Mouse (Mus musculus) spleen, postnatal 14 days (tissue): ENCODE results near the gene Sgo1.
"Not testable (repeated sequence)": the region's sequence is repeated elsewhere in the genome, so short reads cannot be mapped to it uniquely, and the experiment has no call there.

Experiments used
- DNase-seq, 2 experiments: peaks; one replicate each; pipeline ENCODE4 v3.0.0; 2021 to 2022; ENCODE audit warnings: low spot score in 2 of 2

The Sgo1 gene

DNA sequence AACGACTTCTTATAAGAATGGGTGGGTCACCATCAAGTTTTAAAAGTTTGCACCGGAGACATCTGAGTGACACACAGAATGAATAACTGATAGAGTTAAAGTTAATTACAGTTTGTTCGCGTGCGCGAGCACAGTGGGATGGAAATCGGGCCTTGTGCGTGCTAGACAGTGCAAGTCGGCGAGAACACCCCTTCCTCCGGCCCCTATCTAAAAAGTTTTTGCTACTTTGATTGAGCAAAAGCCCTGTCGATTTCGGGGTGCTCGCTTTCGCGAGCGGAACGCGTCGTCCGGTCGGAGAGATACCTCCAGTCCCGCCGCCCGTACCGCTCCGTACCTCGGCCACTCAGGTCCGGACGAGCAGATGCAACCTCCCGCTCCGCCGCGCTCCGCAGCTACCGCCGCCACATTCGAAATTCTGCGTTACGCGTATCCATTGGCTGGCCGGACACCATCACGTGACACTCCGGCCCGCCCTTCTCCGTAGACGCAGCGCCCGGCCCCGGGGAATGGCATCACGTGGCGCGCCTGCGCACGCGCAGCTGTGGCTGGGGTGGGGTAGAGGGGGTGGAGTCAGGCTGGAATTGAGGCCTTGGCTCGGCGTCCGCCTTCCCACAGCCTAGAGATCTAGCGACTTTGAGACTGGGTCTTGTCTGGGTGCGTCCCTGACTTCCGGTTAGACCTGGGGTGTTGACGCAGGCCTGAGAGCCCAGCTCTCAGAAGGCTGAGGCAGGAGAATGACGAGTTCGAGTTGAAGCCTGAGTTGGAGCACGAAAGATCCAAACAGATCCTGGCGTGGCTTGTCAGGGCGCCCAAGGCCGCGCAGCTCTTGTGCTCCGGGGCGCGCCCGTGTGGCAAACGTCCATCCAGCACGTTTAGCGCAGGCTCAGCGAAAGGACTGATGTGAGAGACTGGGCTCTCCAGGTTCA lies at the start of gene Sgo1:
Gene Sgo1 (minus strand): TSS at position 457 of the 926 bp plus-strand sequence.
- peak; percentile 95 to 97 for DNase-seq

DNA sequence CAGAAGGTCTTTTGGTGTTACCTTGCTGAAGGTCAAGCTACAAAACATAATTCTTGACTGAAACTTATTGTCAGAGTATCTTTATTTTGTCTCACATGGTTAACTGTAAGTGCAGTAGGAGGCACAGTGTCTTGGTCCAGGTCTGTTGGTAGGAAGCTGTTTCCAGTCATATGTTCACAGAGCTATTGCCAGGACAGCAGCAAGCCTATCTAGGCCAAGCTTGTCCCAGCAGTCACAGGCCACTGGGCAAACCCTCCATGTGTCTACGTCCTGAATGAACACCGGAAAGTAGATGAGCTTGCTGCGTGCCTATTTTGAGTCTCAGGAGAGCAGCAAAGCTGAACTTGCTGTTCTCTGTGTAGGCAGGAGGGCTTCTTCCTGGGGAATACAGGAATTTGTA lies 29.8 kb upstream of the Sgo1 start:
- DNase-seq = not testable (repeated sequence)

DNA sequence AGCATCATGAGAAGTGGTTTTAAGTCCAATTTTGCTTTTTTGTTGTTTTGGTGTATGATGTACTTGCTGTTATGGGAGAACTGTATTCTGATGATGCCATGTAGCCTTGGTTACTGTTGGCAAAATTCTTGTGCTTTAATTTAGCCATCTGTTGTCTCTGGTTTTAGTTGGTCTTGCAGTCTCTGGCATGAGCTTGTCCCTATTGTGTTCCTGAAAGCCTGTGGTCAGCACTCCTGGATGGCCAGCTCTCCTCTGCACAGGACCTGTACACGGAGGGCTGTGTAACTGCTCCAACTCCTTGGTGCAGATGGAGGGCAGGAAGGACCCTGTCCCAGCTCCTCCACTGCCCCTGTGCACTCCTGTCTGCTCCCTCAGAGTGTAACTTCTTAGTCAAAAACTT lies 29.3 kb upstream of the Sgo1 start:
- no peak for DNase-seq

DNA sequence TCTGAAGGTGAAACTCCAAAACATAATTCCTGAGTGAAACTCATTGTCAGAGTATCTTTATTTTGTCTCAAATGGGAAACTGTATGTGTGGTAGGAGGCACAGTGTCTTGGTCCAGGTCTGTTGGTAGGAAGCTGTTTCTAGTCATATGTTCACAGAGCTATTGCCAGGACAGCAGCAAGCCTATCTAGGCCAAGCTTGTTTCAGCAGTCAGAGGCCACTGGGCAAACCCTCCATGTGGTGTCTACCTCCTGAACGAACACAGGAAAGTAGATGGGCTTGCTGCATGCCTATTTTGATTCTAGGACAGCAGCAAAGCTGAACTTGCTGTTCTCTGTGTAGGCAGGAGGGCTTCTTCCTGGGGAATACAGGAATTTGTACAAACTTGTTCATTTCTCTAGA lies 26.0 kb upstream of the Sgo1 start:
- DNase-seq = not testable (repeated sequence)

DNA sequence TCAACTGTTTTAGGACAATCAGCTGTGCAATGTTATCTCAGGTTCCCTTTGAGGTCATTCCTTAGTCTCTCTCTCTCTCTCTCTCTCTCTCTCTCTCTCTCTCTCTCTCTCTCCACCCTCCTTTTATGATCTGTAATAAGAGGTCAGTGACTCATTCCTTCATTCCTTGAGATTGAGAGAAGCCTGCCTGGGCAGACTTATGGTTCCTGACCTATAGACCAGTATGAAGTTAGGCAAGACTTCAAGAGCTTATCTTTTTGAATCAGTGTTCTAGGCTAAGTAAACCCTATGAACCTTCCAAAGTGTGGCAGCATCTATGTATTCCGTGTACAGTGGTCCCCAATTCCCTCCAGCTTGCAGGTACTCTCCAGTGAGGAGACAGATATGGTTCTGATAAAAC lies 25.3 kb upstream of the Sgo1 start:
- DNase-seq = no peak

DNA sequence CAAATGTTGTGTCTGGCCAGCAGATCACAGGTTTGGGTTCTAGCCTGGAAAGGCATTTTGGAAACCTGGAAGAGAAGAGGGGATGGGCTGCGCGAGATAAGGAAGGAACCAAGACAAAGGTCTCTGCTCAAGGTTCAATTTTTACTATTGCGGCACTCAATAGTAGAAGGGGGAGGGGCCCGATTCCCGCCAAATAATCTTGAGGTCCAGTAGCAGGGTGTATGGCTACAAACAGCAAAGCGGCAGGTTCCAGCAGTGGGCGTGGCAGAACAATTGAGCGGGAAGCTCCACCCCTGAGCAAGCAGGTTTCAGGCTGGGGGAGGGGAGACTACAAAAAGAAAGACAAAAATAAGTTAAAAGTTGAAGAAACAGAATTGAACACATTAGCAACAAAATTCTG lies 8.4 kb upstream of the Sgo1 start:
- not testable (repeated sequence) for DNase-seq

DNA sequence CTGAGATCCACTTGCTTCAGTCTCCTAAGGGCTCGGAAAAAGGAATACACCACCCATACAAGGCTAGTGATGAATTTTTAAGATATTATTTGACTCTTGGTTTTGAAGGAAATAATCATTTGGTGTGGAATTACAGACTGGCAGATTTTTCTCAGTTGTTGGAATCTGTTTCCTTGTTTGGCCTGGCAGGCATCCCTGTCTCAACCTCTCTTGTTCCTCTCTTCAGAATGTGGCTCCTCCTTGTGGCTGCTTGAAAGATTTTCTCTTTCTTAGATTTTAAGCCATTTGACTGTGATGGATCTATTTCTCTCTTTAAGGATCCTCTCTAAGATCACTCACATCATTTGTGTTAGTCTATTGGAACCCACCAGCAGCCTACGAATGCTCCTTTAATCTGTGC lies 4.9 kb upstream of the Sgo1 start:
- no peak for DNase-seq

GRCm38 (mm10) chr17:53689946-53690345 lies 813 bp upstream of the Sgo1 start:
- no peak for DNase-seq

DNA sequence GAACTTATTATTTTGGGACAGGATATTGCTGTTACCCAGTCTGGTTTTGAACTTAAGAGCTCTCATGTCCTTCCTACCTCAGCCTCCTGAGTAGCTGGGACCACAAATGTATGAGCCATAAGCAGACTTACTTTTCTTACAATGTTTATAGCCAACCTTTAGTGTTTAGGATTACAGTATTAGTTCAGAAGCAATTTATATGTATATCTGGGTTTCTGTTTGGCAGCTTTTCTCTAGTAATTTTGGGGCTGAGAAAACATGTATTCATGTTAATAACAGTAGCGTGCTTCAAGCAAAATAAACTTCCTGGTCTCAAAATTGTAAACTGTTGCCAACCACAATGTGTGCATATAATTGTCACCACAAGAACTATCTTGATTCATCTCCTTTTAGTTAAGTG lies 812 bp downstream of the Sgo1 start:
- no peak for DNase-seq

- no peak for DNase-seq
Observed at GRCm38 (mm10) chr17:53678716-53679115, 10.4 kb downstream of the Sgo1 start.

- DNase-seq = no peak
Observed at GRCm38 (mm10) chr17:53670453-53670852, 18.7 kb downstream of the Sgo1 start.

DNA sequence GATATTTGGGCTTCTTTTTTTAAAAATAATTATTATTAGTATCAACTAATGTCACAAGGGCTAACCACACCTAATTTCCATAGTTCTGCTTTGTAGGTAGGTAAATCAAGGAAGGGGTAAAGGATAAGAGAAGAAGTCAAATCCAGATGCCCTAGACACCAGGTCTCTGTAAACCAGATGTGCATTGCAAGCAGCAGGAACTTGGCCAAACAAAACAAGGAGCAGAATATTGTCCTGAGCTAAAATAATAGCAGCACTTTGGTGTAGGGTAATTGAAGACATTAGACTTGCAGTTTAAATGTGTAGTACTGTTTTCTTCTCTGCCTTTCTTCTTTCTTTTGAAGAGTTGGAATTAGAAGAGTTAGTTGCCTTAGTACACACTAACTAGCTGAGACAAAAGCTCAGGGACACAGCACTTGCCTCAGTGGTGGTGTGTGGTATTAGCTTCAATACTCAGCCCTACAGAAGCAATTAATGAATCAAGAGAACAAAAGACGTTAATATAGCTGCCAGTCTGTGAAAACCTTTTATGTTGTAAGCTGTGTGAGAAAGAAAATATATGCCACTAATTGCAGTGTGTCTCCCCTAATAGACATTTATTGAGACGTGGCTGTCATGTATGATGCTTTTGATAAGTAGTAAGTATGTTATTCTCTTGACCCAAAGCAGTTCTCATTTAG lies 24.3 kb downstream of the Sgo1 start:
- no peak for DNase-seq

- DNase-seq = no peak
Observed at GRCm38 (mm10) chr17:53664267-53664666, 24.9 kb downstream of the Sgo1 start.

DNA sequence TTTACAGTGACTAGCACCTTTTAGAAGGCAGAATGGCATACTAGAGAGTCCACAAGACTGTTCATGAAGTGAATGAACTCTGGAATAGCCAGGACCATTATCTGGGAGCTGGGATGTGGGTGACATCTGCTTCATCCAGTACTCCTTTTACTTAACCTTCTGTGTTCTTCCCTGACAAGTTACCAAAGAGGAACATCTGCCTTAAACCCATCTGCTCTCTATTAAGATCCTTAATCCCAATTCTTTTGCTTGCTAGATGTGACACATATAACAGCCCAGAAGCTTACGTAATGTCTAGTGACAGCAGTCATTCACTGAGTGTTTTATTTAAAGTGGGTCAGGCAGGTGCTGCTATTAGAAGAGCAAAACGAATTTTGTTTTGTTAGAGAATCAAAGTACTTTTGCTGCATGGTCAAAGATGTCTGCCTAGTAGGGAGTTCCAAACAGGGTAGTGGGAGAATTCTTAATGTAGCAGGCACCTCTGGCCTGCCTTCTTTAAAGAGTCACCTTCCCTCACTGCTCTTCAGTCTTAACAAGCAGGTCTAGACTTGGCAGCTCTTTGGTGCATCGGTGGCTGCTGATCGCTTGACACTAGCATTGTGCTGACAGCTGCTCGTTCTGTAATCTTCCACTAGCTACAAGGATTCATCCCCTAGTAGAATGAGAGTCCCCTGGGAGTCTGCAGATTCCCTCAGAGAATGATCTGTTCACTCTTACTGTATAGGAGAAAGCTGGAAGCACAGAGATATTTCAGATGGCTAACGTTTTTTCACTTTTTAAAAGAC lies 27.9 kb downstream of the Sgo1 start:
- no peak for DNase-seq

- no peak for DNase-seq
Observed at GRCm38 (mm10) chr17:53659738-53660137, 29.4 kb downstream of the Sgo1 start.

DNA sequence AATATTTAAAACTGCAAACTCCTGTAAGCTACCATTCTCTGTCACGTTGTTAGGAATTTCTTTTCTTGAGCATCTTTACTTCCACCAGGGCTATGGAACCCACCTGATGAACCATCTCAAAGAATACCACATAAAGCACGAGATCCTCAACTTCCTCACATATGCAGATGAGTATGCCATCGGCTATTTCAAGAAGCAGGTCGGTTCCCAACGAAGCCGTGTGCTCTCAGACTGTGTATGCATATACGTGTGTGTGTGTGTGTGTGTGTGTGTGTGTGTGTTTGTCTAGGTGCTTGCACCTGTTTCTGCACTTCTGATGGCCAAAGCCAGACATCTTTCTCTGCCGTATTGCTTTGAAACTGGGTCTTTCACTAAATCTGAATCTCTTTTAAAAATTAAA lies 29.9 kb downstream of the Sgo1 start:
- no peak for DNase-seq

DNA sequence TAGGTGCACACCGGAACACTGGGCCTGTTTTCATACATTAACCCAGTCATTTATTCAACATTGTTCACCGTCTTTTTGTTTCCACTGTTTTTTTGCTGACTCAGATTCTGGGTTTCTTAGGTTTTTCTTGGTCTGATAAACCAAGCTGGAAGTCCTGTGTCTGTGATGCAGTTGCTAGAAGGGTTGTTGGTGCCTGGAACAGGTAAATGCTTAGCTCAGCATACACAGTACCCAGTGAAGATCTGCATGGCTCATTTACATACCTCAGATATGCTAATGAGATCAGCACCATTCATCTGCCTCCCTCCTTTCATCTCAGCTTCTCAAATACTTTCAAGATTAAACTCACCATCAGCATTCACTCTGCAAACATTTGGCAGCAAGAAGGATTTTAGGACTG lies 30.5 kb downstream of the Sgo1 start:
- no peak for DNase-seq

- peak in 1 of 2 experiments; percentile 4 for DNase-seq
Observed at GRCm38 (mm10) chr17:53657391-53657790, 31.7 kb downstream of the Sgo1 start.

GRCm38 (mm10) chr17:53656369-53656860 lies 32.7 kb downstream of the Sgo1 start:
- DNase-seq = no peak

DNA sequence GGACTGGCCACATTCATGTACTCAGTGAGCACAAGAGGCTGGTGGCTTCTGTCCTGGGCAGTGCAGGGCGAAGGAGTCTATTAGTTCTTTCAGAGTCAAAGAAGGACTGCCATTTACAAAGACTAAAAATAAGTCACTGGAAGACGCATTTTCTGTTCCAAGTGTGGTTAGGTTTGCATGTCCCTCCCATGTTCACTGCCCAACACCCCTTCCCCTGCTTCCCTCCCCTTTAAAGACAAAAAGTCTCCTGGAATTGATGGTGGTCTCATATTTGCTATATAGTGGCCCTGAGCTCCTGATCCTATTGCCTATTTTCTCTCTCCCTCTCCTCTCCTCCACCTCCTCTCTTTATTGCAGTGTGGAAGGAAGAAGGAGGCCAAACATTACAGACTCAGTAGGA lies 33.2 kb downstream of the Sgo1 start:
- no peak for DNase-seq

GRCm38 (mm10) chr17:53655081-53655480 lies 34.1 kb downstream of the Sgo1 start:
- DNase-seq = no peak

DNA sequence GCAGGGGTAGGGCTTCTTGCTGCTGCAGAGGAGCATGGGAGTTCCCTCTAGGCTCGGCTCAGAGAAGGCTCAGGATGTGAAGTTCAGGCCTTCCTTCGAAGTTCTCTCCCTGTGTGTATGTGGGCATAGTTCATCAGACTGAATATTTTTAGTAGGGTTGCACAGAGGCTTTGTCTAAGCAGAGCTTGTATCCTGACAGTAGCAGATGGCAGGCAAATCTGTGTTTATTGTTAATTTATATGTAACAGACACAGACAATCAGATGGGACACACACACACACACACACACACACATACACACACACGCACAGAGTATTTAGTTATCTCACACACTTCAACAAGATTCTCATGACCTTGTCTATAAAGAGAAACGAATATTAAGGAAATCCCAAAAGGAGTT lies 34.5 kb downstream of the Sgo1 start:
- no peak for DNase-seq
